Mouse (Mus musculus) neural tube, embryonic 14.5 days (tissue): Measurements from ENCODE around the gene Abhd16b. TPM values are rescaled to one million over a fixed set of nuclear protein-coding genes. Genes with fewer than 3 reads are reported as not detected.
A peak's percentile ranks its signal among the peaks of the same experiment; 100 is the strongest.

Experiments used
- ATAC-seq: fragments of 200-750 bp; cut with Nextera tagmentation; 2 replicates; pipeline ENCODE4 v1.8.0; 2017; ENCODE audit warnings: low read depth, mild to moderate bottlenecking, moderate TSS enrichment, moderate library complexity
- H3K27ac ChIP-seq: fragments of 300-500 bp; sonication (generic); 2 replicates; pipeline ENCODE4 v1.5.1; 2014; ENCODE audit warnings: low read depth, mild to moderate bottlenecking, control low read depth, low read length, moderate library complexity, mixed read lengths
- H3K27me3 ChIP-seq: fragments of 300-500 bp; sonication (generic); 2 replicates; pipeline ENCODE4 v1.6.1; 2014; ENCODE audit warnings: low read length; ENCODE audit not compliant: control insufficient read depth, insufficient read depth
- H3K36me3 ChIP-seq: fragments of 300-500 bp; sonication (generic); 2 replicates; pipeline ENCODE4 v1.6.1; 2014; ENCODE audit warnings: low read length, mixed read lengths; ENCODE audit not compliant: control insufficient read depth, insufficient read depth
- H3K4me1 ChIP-seq: fragments of 300-500 bp; sonication (generic); 2 replicates; pipeline ENCODE4 v1.6.1; 2014; ENCODE audit warnings: low read length; ENCODE audit not compliant: control insufficient read depth, insufficient read depth
- H3K4me2 ChIP-seq: fragments of 300-500 bp; sonication (generic); 2 replicates; pipeline ENCODE4 v1.6.1; 2014; ENCODE audit warnings: mild to moderate bottlenecking, low read depth, low read length, control low read depth
- H3K4me3 ChIP-seq: fragments of 300-500 bp; sonication (generic); 2 replicates; pipeline ENCODE4 v1.5.1; 2014; ENCODE audit warnings: low read depth, low read length, control low read depth, mixed read lengths
- H3K9ac ChIP-seq: fragments of 300-500 bp; sonication (generic); replicated peaks from 2 replicates; pipeline ENCODE4 v1.6.1; 2014; ENCODE audit warnings: low read depth, mild to moderate bottlenecking, control low read depth, low read length, mixed read lengths
- H3K9me3 ChIP-seq: fragments of 300-500 bp; sonication (generic); 2 replicates; pipeline ENCODE4 v1.6.1; 2016; ENCODE audit warnings: low read length; ENCODE audit not compliant: control insufficient read depth
- WGBS: fragments of 180-500 bp; shearing (Covaris S2); extraction: QIAGEN DNeasy Blood & Tissue Kit; methylation state at CpG from one replicate; pipeline ENCODE4 v1.1.7; 2014; 5-methylcytosine and 5-hydroxymethylcytosine counted together
- polyA plus RNA-seq: library from polyadenylated mRNA; unstranded; fragments of >200 nt; fragmentation: Nextera tagmentation; extraction: Ambion mirVana; gene quantifications from 2 replicates; pipeline ENCODE4 v1.2.1, GENCODE M21; 2014

Gene Abhd16b
- polyA plus RNA-seq, 1 experiment from 2014 or later = not detected

- no peaks in the 10 kb centered on the region for H3K9me3 ChIP-seq
- H3K36me3 ChIP-seq = no peaks in the 10 kb centered on the region
- WGBS = 32% methylated on average over 7 of the region's 7 CpGs
- H3K4me1 ChIP-seq = 0 out of 2 replicates have a peak, but pooled peaks cover 4% of the 10 kb centered on the region
- H3K27ac ChIP-seq = no peak overlapping the region
- no peak for ATAC-seq
- no peak overlapping the region for H3K9ac ChIP-seq
- H3K4me2 ChIP-seq = no peak overlapping the region
- H3K4me3 ChIP-seq = no peak overlapping the region
- no peaks in the 10 kb centered on the region for H3K27me3 ChIP-seq
These were observed 9.3 kb upstream of the Abhd16b start for GRCm38 (mm10) chr2:181483562-181484318.

GRCm38 (mm10) chr2:181484456-181485233 lies 8.4 kb upstream of the Abhd16b start:
- Histone ChIP-seq H3K36me3 (no peaks in the 10 kb centered on the region), H3K27me3 (no peaks in the 10 kb centered on the region), H3K9me3 (no peaks in the 10 kb centered on the region), H3K9ac (no peak overlapping the region), H3K27ac (no peak overlapping the region), H3K4me1 (0 out of 2 replicates have a peak, but pooled peaks cover 4% of the 10 kb centered on the region), H3K4me3 (no peak overlapping the region), H3K4me2 (no peak overlapping the region)
- no peak for ATAC-seq
- WGBS = 82% methylated on average over 6 of the region's 6 CpGs

- H3K27me3 ChIP-seq = no peaks in the 10 kb centered on the region
- 11% methylated on average over 1 of the region's 1 CpGs for WGBS
These were observed 7.3 kb upstream of the Abhd16b start for GRCm38 (mm10) chr2:181485741-181486140.

GRCm38 (mm10) chr2:181487338-181488277 lies 5.4 kb upstream of the Abhd16b start:
- Histone ChIP-seq H3K36me3 (no peaks in the 10 kb centered on the region), H3K4me3 (no peak overlapping the region), H3K27ac (peak overlapping the region; percentile 40), H3K9ac (no peak overlapping the region), H3K27me3 (no peaks in the 10 kb centered on the region), H3K9me3 (no peaks in the 10 kb centered on the region), H3K4me1 (0 out of 2 replicates have a peak, but pooled peaks cover 4% of the 10 kb centered on the region), H3K4me2 (no peak overlapping the region)
- peak; percentile 46; the same call in 1 of the 2 replicates for ATAC-seq
- 23% methylated on average over 5 of the region's 5 CpGs for WGBS

More at GRCm38 (mm10) chr2:181485741-181486140, 7.3 kb upstream of the Abhd16b start:
- H3K9me3 ChIP-seq = no peaks in the 10 kb centered on the region
- no peak for ATAC-seq
- H3K9ac ChIP-seq = no peak overlapping the region
- H3K4me2 ChIP-seq = no peak overlapping the region
- H3K4me3 ChIP-seq = no peak overlapping the region
- 0 out of 2 replicates have a peak, but pooled peaks cover 4% of the 10 kb centered on the region for H3K4me1 ChIP-seq
- no peaks in the 10 kb centered on the region for H3K36me3 ChIP-seq
- no peak overlapping the region for H3K27ac ChIP-seq

- Histone ChIP-seq H3K27me3 (no peaks in the 10 kb centered on the region), H3K27ac (no peak overlapping the region), H3K4me2 (no peak overlapping the region), H3K9ac (no peak overlapping the region), H3K9me3 (no peaks in the 10 kb centered on the region), H3K4me1 (peaks cover 8% of the 10 kb centered on the region; the same call in 1 of the 2 replicates), H3K4me3 (no peak overlapping the region), H3K36me3 (no peaks in the 10 kb centered on the region)
- WGBS = 29% methylated on average over 7 of the region's 7 CpGs
- no peak for ATAC-seq
These were observed 1.4 kb upstream of the Abhd16b start for GRCm38 (mm10) chr2:181491432-181492205.

- Histone ChIP-seq H3K36me3 (no peaks in the 10 kb centered on the region), H3K4me2 (no peak overlapping the region), H3K9ac (no peak overlapping the region), H3K9me3 (no peaks in the 10 kb centered on the region), H3K27ac (no peak overlapping the region), H3K27me3 (no peaks in the 10 kb centered on the region), H3K4me3 (no peak overlapping the region), H3K4me1 (peaks cover 8% of the 10 kb centered on the region; the same call in 1 of the 2 replicates)
- no peak for ATAC-seq
- 53% methylated on average over 3 of the region's 3 CpGs for WGBS
These were observed 800 bp upstream of the Abhd16b start for GRCm38 (mm10) chr2:181492206-181492605.

- H3K27me3 ChIP-seq = no peaks in the 10 kb centered on the region
These were observed 1.4 kb downstream of the Abhd16b start for GRCm38 (mm10) chr2:181494266-181494945.

More at GRCm38 (mm10) chr2:181494266-181494945, 1.4 kb downstream of the Abhd16b start:
- Histone ChIP-seq H3K9ac (no peak overlapping the region), H3K4me2 (no peak overlapping the region), H3K4me1 (peaks cover 12% of the 10 kb centered on the region), H3K4me3 (no peak overlapping the region), H3K9me3 (no peaks in the 10 kb centered on the region), H3K27ac (no peak overlapping the region), H3K36me3 (0 out of 2 replicates have a peak, but pooled peaks cover under 1% of the 10 kb centered on the region)
- no peak for ATAC-seq
- WGBS = 75% methylated on average over 26 of the region's 26 CpGs
